Mouse (Mus musculus) erythroblast, embryonic 14.5 days (primary cell): ENCODE measurements around the gene Os9.

Experiments
- GATA1 ChIP-seq: IDR thresholded peaks from 2 replicates; pipeline ENCODE4 v1.6.1; 2012; ENCODE audit warnings: low read length, inconsistent platforms, mixed read lengths
- TAL1 ChIP-seq: IDR thresholded peaks from 3 replicates; pipeline ENCODE4 v1.6.1; 2012; ENCODE audit warnings: low read length, inconsistent platforms, mixed read lengths

DNA sequence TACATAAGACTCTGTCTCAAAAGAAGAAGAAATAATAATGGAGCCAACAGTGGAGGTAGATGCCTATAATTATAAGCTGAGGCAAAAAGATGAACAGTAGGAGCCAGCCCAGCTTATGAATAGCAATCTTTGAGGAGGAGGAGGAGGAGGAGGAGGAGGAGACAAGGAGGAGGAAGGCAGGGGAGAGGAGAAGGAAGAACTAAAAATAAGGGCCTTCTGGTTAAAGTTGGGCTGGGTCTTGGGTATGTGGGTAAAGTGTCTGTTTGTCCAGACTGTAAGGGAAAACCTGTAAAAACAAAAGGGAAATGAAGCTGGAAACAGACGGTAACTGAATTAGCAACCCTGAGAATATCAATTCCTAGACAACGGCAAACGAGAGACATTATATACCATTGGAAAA is 1.1 kb upstream of the Os9 start:
- TF ChIP-seq TAL1 = no peak
- no peak for TF ChIP-seq GATA1
